Mouse (Mus musculus): Measurements from ENCODE around the gene Ifitm10.

GRCm38 (mm10) chr7:142388740-142389139 is 15.2 kb upstream of the Ifitm10 start:
- TF ChIP-seq CTCF (IDR thresholded peaks at IDR 0.05; ENCODE audit: control insufficient read depth, insufficient read depth, insufficient replicate concordance, low read depth, low read length): no peak
- no peak for TF ChIP-seq POLR2A (IDR thresholded peaks at IDR 0.05; ENCODE audit: control insufficient read depth, low read depth, low read length)

Data from testis, adult 2 months (tissue).